Mouse (Mus musculus) spleen, adult 12 weeks (tissue): ENCODE measurements at regions not wholly inside any gene's neighbourhood (a gene's known extent, or its start where the extent isn't known, plus 50 kb on each side); places are given as distances from the start of the nearest gene placed in this dataset.
"Not testable (repeated sequence)": the region's sequence is repeated elsewhere in the genome, so short reads cannot be mapped to it uniquely, and the experiment has no call there.

Experiments
- DNase-seq: peaks from one replicate; pipeline ENCODE4 v3.0.0; 2022; ENCODE audit warnings: low spot score

- peak; percentile 15 for DNase-seq
Observed at GRCm38 (mm10) chr1:35869381-35870143, 198.6 kb upstream of the Hs6st1 start.

GRCm38 (mm10) chr1:35870144-35870827, 197.9 kb upstream of the Hs6st1 start:
- no peak for DNase-seq

- no peak for DNase-seq
Observed at GRCm38 (mm10) chr1:35873038-35873437, 195.2 kb upstream of the Hs6st1 start.

GRCm38 (mm10) chr1:35875210-35875811, 192.9 kb upstream of the Hs6st1 start:
- no peak for DNase-seq

GRCm38 (mm10) chr1:35878426-35878825, 189.8 kb upstream of the Hs6st1 start:
- no peak for DNase-seq

- no peak for DNase-seq
Observed at GRCm38 (mm10) chr1:35879388-35880093, 188.7 kb upstream of the Hs6st1 start.

GRCm38 (mm10) chr1:35880562-35881265, 187.5 kb upstream of the Hs6st1 start:
- no peak for DNase-seq

- DNase-seq: no peak
Observed at GRCm38 (mm10) chr1:35881521-35881920, 186.7 kb upstream of the Hs6st1 start.

- DNase-seq: no peak
Observed at GRCm38 (mm10) chr1:35882101-35882500, 186.1 kb upstream of the Hs6st1 start.

GRCm38 (mm10) chr1:35889731-35890499, 178.3 kb upstream of the Hs6st1 start:
- no peak for DNase-seq

- no peak for DNase-seq
Observed at GRCm38 (mm10) chr1:35890500-35890900, 177.7 kb upstream of the Hs6st1 start.

- DNase-seq: no peak
Observed at GRCm38 (mm10) chr1:35899536-35899935, 168.7 kb upstream of the Hs6st1 start.

GRCm38 (mm10) chr1:35904001-35904547, 164.1 kb upstream of the Hs6st1 start:
- no peak for DNase-seq

- DNase-seq: no peak
Observed at GRCm38 (mm10) chr1:35913551-35913950, 154.6 kb upstream of the Hs6st1 start.

- DNase-seq: not testable (repeated sequence)
Observed at GRCm38 (mm10) chr1:35914175-35914574, 154.0 kb upstream of the Hs6st1 start.

- DNase-seq: no peak
Observed at GRCm38 (mm10) chr1:35915526-35915925, 152.7 kb upstream of the Hs6st1 start.

- DNase-seq: no peak
Observed at GRCm38 (mm10) chr1:35919840-35920734, 148.1 kb upstream of the Hs6st1 start.

- DNase-seq: no peak
Observed at GRCm38 (mm10) chr1:35924796-35925195, 143.4 kb upstream of the Hs6st1 start.

GRCm38 (mm10) chr1:35925301-35925700, 142.9 kb upstream of the Hs6st1 start:
- DNase-seq: no peak
